Mouse (Mus musculus) hindbrain, embryonic 15.5 days (tissue): Measurements from ENCODE around the gene Hdac8. TPM values are rescaled to one million over a fixed set of nuclear protein-coding genes. Genes with fewer than 3 reads are reported as not detected.

Experiments used
- ATAC-seq: fragments of 200-750 bp; cut with Nextera tagmentation; 2 replicates; pipeline ENCODE4 v1.8.0; 2017; ENCODE audit warnings: low read depth, moderate number of reproducible peaks, moderate TSS enrichment; ENCODE audit not compliant: low FRiP score
- H3K27ac ChIP-seq: fragments of 300-500 bp; sonication (generic); replicated peaks from 2 replicates; pipeline ENCODE4 v1.5.1; 2015; ENCODE audit warnings: mild to moderate bottlenecking, inconsistent platforms
- H3K27me3 ChIP-seq: fragments of 300-500 bp; sonication (generic); 2 replicates; pipeline ENCODE4 v1.6.1; 2015; ENCODE audit warnings: control low read depth, inconsistent platforms
- H3K36me3 ChIP-seq: fragments of 300-500 bp; sonication (generic); 2 replicates; pipeline ENCODE4 v1.6.1; 2015; ENCODE audit warnings: control low read depth, inconsistent platforms
- H3K4me1 ChIP-seq: fragments of 300-500 bp; sonication (generic); replicated peaks from 2 replicates; pipeline ENCODE4 v1.6.1; 2015; ENCODE audit warnings: control low read depth, inconsistent platforms
- H3K4me2 ChIP-seq: fragments of 300-500 bp; sonication (generic); 2 replicates; pipeline ENCODE4 v1.6.1; 2015; ENCODE audit warnings: moderate library complexity, mild to moderate bottlenecking, inconsistent platforms
- H3K4me3 ChIP-seq: fragments of 300-500 bp; sonication (generic); 2 replicates; pipeline ENCODE4 v1.5.1; 2015; ENCODE audit warnings: mild to moderate bottlenecking, inconsistent platforms
- H3K9ac ChIP-seq: fragments of 300-500 bp; sonication (generic); 2 replicates; pipeline ENCODE4 v1.6.1; 2015; ENCODE audit warnings: inconsistent platforms
- H3K9me3 ChIP-seq: fragments of 300-500 bp; sonication (generic); 2 replicates; pipeline ENCODE4 v1.6.1; 2016; ENCODE audit warnings: control low read depth, inconsistent platforms
- WGBS: fragments of 180-500 bp; shearing (Covaris S2); methylation state at CpG from one replicate; pipeline ENCODE4 v1.1.7; 2015; 5-methylcytosine and 5-hydroxymethylcytosine counted together
- polyA plus RNA-seq: library from polyadenylated mRNA; unstranded; fragments of >200 nt; fragmentation: Nextera tagmentation; extraction: Ambion mirVana; gene quantifications from 2 replicates; pipeline ENCODE4 v1.2.1, GENCODE M21; 2015

Gene Hdac8
- polyA plus RNA-seq, 1 experiment from 2014 or later, result 8.8 TPM

- Histone ChIP-seq H3K27ac (no peak overlapping the region), H3K4me1 (no peaks in the 10 kb centered on the region), H3K9ac (no peak overlapping the region), H3K9me3 (no peaks in the 10 kb centered on the region), H3K4me3 (no peak overlapping the region), H3K36me3 (no peaks in the 10 kb centered on the region), H3K4me2 (no peak overlapping the region), H3K27me3 (peaks cover 11% of the 10 kb centered on the region; the same call in 1 of the 2 replicates)
- no peak for ATAC-seq
Observed at GRCm38 (mm10) chrX:102319252-102319651, 185.9 kb downstream of the Hdac8 start.

GRCm38 (mm10) chrX:102318782-102319181, 186.4 kb downstream of the Hdac8 start:
- H3K4me2 ChIP-seq, result no peak overlapping the region
- no peaks in the 10 kb centered on the region for H3K9me3 ChIP-seq
- peaks cover 11% of the 10 kb centered on the region; the same call in 1 of the 2 replicates for H3K27me3 ChIP-seq
- H3K9ac ChIP-seq, result no peak overlapping the region
- H3K4me3 ChIP-seq, result no peak overlapping the region
- no peaks in the 10 kb centered on the region for H3K4me1 ChIP-seq
- no peaks in the 10 kb centered on the region for H3K36me3 ChIP-seq
- WGBS, result 86% methylated on average over 5 of the region's 5 CpGs
- no peak for ATAC-seq
- no peak overlapping the region for H3K27ac ChIP-seq

- no peaks in the 10 kb centered on the region for H3K36me3 ChIP-seq
- no peak overlapping the region for H3K27ac ChIP-seq
- H3K9ac ChIP-seq, result no peak overlapping the region
- H3K4me1 ChIP-seq, result no peaks in the 10 kb centered on the region
- H3K4me2 ChIP-seq, result no peak overlapping the region
- no peaks in the 10 kb centered on the region for H3K9me3 ChIP-seq
- H3K4me3 ChIP-seq, result no peak overlapping the region
- H3K27me3 ChIP-seq, result peaks cover 4% of the 10 kb centered on the region; the same call in 1 of the 2 replicates
- 90% methylated on average over 3 of the region's 3 CpGs for WGBS
- no peak for ATAC-seq
Observed at GRCm38 (mm10) chrX:102311119-102311518, 194.0 kb downstream of the Hdac8 start.

GRCm38 (mm10) chrX:102307511-102307910, 197.6 kb downstream of the Hdac8 start:
- no peak for ATAC-seq
- WGBS, result 77% methylated on average over 5 of the region's 5 CpGs
- Histone ChIP-seq H3K4me2 (no peak overlapping the region), H3K4me3 (no peak overlapping the region), H3K9ac (no peak overlapping the region), H3K27ac (no peak overlapping the region), H3K4me1 (no peaks in the 10 kb centered on the region), H3K27me3 (peaks cover 10% of the 10 kb centered on the region; the same call in 1 of the 2 replicates), H3K9me3 (no peaks in the 10 kb centered on the region), H3K36me3 (no peaks in the 10 kb centered on the region)

GRCm38 (mm10) chrX:102305806-102306205, 199.4 kb downstream of the Hdac8 start:
- Histone ChIP-seq H3K27ac (no peak overlapping the region), H3K9me3 (no peaks in the 10 kb centered on the region), H3K4me1 (no peaks in the 10 kb centered on the region), H3K36me3 (no peaks in the 10 kb centered on the region), H3K4me3 (no peak overlapping the region), H3K4me2 (no peak overlapping the region), H3K27me3 (peaks cover 10% of the 10 kb centered on the region; the same call in 1 of the 2 replicates), H3K9ac (no peak overlapping the region)
- no peak for ATAC-seq
- WGBS, result 70% methylated on average over 4 of the region's 4 CpGs

- WGBS, result 68% methylated on average over 4 of the region's 4 CpGs
Observed at GRCm38 (mm10) chrX:102304914-102305313, 200.2 kb downstream of the Hdac8 start.

GRCm38 (mm10) chrX:102302476-102302875, 202.7 kb downstream of the Hdac8 start:
- Histone ChIP-seq H3K4me2 (no peak overlapping the region), H3K4me1 (no peaks in the 10 kb centered on the region), H3K27me3 (peaks cover 10% of the 10 kb centered on the region; the same call in 1 of the 2 replicates), H3K9ac (no peak overlapping the region), H3K4me3 (no peak overlapping the region), H3K27ac (no peak overlapping the region), H3K9me3 (no peaks in the 10 kb centered on the region), H3K36me3 (no peaks in the 10 kb centered on the region)
- no peak for ATAC-seq
- 62% methylated on average over 3 of the region's 3 CpGs for WGBS

More at GRCm38 (mm10) chrX:102304914-102305313, 200.2 kb downstream of the Hdac8 start:
- no peak overlapping the region for H3K4me2 ChIP-seq
- H3K27me3 ChIP-seq, result peaks cover 10% of the 10 kb centered on the region; the same call in 1 of the 2 replicates
- H3K9me3 ChIP-seq, result no peaks in the 10 kb centered on the region
- no peak overlapping the region for H3K9ac ChIP-seq
- H3K4me3 ChIP-seq, result no peak overlapping the region
- no peaks in the 10 kb centered on the region for H3K4me1 ChIP-seq
- ATAC-seq, result no peak
- H3K36me3 ChIP-seq, result no peaks in the 10 kb centered on the region
- H3K27ac ChIP-seq, result no peak overlapping the region

- ATAC-seq, result no peak
- 87% methylated on average over 3 of the region's 3 CpGs for WGBS
- H3K27ac ChIP-seq, result no peak overlapping the region
- no peaks in the 10 kb centered on the region for H3K36me3 ChIP-seq
- no peak overlapping the region for H3K4me2 ChIP-seq
- no peaks in the 10 kb centered on the region for H3K9me3 ChIP-seq
- no peaks in the 10 kb centered on the region for H3K4me1 ChIP-seq
- no peak overlapping the region for H3K9ac ChIP-seq
- no peak overlapping the region for H3K4me3 ChIP-seq
- peaks cover 4% of the 10 kb centered on the region; the same call in 1 of the 2 replicates for H3K27me3 ChIP-seq
Observed at GRCm38 (mm10) chrX:102284889-102285288, 220.3 kb downstream of the Hdac8 start.

- WGBS, result 83% methylated on average over 14 of the region's 14 CpGs
- Histone ChIP-seq H3K4me1 (no peaks in the 10 kb centered on the region), H3K36me3 (no peaks in the 10 kb centered on the region), H3K9me3 (no peaks in the 10 kb centered on the region), H3K27me3 (no peaks in the 10 kb centered on the region), H3K9ac (no peak overlapping the region), H3K4me2 (no peak overlapping the region), H3K4me3 (no peak overlapping the region), H3K27ac (no peak overlapping the region)
- no peak for ATAC-seq
Observed at GRCm38 (mm10) chrX:102262620-102263345, 242.4 kb downstream of the Hdac8 start.

- ATAC-seq, result no peak
- H3K27ac ChIP-seq, result no peak overlapping the region
- no peak overlapping the region for H3K4me3 ChIP-seq
- no peak overlapping the region for H3K4me2 ChIP-seq
- no peaks in the 10 kb centered on the region for H3K36me3 ChIP-seq
- no peaks in the 10 kb centered on the region for H3K9me3 ChIP-seq
- 89% methylated on average over 4 of the region's 4 CpGs for WGBS
- H3K4me1 ChIP-seq, result no peaks in the 10 kb centered on the region
- H3K9ac ChIP-seq, result no peak overlapping the region
- no peaks in the 10 kb centered on the region for H3K27me3 ChIP-seq
Observed at GRCm38 (mm10) chrX:102259772-102260171, 245.4 kb downstream of the Hdac8 start.

- peak overlapping the region; percentile 32 for H3K4me3 ChIP-seq
- H3K4me2 ChIP-seq, result peak overlapping the region; percentile 81
- WGBS, result 17% methylated on average over 7 of the region's 7 CpGs
- peaks cover 15% of the 10 kb centered on the region for H3K27me3 ChIP-seq
- H3K36me3 ChIP-seq, result no peaks in the 10 kb centered on the region
- H3K9ac ChIP-seq, result no peak overlapping the region
- no peaks in the 10 kb centered on the region for H3K9me3 ChIP-seq
- H3K4me1 ChIP-seq, result peaks cover 9% of the 10 kb centered on the region
- ATAC-seq, result peak; percentile 27; the same call in 1 of the 2 replicates
- H3K27ac ChIP-seq, result no peak overlapping the region
Observed at GRCm38 (mm10) chrX:102253892-102254291, 251.3 kb downstream of the Hdac8 start.

GRCm38 (mm10) chrX:102251937-102252860, 253.0 kb downstream of the Hdac8 start, which contains the start of gene Cited1:
Gene Cited1 (minus strand): TSS chrX:102252181.
- WGBS, result 17% methylated on average over 44 of the region's 44 CpGs
- Histone ChIP-seq H3K27me3 (peaks cover 24% of the 10 kb centered on the region), H3K9me3 (no peaks in the 10 kb centered on the region)

More at GRCm38 (mm10) chrX:102251937-102252860, 253.0 kb downstream of the Hdac8 start, which contains the start of gene Cited1:
- ATAC-seq, result peak; percentile 96
- peak within 1 kb of the TSS; percentile 64 for H3K27ac ChIP-seq
- peak within 1 kb of the TSS; percentile 81 for H3K4me2 ChIP-seq
- H3K9ac ChIP-seq, result peak within 1 kb of the TSS; percentile 43
- H3K4me1 ChIP-seq, result peaks cover 9% of the 10 kb centered on the region
- H3K4me3 ChIP-seq, result peak within 1 kb of the TSS; percentile 57
- no peaks in the 10 kb centered on the region for H3K36me3 ChIP-seq
